Mouse (Mus musculus): Measurements from ENCODE around the gene Arcn1.

GRCm38 (mm10) chr9:44717822-44718242 lies 49.8 kb downstream of the Arcn1 start:
- TF ChIP-seq POLR2A (IDR thresholded peaks at IDR 0.05; ENCODE audit: borderline replicate concordance, control insufficient read depth, low read depth, low read length) (no peak), CTCF (IDR thresholded peaks at IDR 0.05; ENCODE audit: control insufficient read depth, insufficient read depth, low read length) (no peak)
